Mouse (Mus musculus) neural tube, embryonic 13.5 days (tissue): ENCODE data around the gene Kifc3. TPM values are rescaled to one million over a fixed set of nuclear protein-coding genes. Genes with fewer than 3 reads are reported as not detected.

Experiments
- ATAC-seq: fragments of 200-750 bp; cut with Nextera tagmentation; 2 replicates; pipeline ENCODE4 v1.8.0; 2017; ENCODE audit warnings: low read depth, mild to moderate bottlenecking, moderate TSS enrichment, moderate library complexity
- H3K27ac ChIP-seq: fragments of 300-500 bp; sonication (generic); replicated peaks from 2 replicates; pipeline ENCODE4 v1.5.1; 2015; ENCODE audit warnings: moderate library complexity, mild to moderate bottlenecking, inconsistent platforms
- H3K27me3 ChIP-seq: fragments of 300-500 bp; sonication (generic); 2 replicates; pipeline ENCODE4 v1.6.1; 2015; ENCODE audit warnings: mild to moderate bottlenecking, inconsistent platforms
- H3K36me3 ChIP-seq: fragments of 300-500 bp; sonication (generic); 2 replicates; pipeline ENCODE4 v1.6.1; 2015; ENCODE audit warnings: mild to moderate bottlenecking, inconsistent platforms
- H3K4me1 ChIP-seq: fragments of 300-500 bp; sonication (generic); replicated peaks from 2 replicates; pipeline ENCODE4 v1.6.1; 2015; ENCODE audit warnings: inconsistent platforms
- H3K4me2 ChIP-seq: fragments of 300-500 bp; sonication (generic); 2 replicates; pipeline ENCODE4 v1.6.1; 2015; ENCODE audit warnings: inconsistent platforms, mild to moderate bottlenecking, moderate library complexity
- H3K4me3 ChIP-seq: fragments of 300-500 bp; sonication (generic); 2 replicates; pipeline ENCODE4 v1.5.1; 2015; ENCODE audit warnings: mild to moderate bottlenecking, inconsistent platforms
- H3K9ac ChIP-seq: fragments of 300-500 bp; sonication (generic); 2 replicates; pipeline ENCODE4 v1.6.1; 2015; ENCODE audit warnings: moderate library complexity, mild to moderate bottlenecking, inconsistent platforms
- H3K9me3 ChIP-seq: fragments of 300-500 bp; sonication (generic); 2 replicates; pipeline ENCODE4 v1.6.1; 2016; ENCODE audit warnings: inconsistent platforms
- WGBS: fragments of 180-500 bp; shearing (Covaris S2); methylation state at CpG from one replicate; pipeline ENCODE4 v1.1.7; 2015; 5-methylcytosine and 5-hydroxymethylcytosine counted together
- polyA plus RNA-seq: library from polyadenylated mRNA; unstranded; fragments of >200 nt; fragmentation: Nextera tagmentation; extraction: Ambion mirVana; gene quantifications from 2 replicates; pipeline ENCODE4 v1.2.1, GENCODE M21; 2015

Gene Kifc3
- polyA plus RNA-seq, 1 experiment from 2014 or later, result 17.8 TPM

- Histone ChIP-seq H3K27me3 (no peaks in the 10 kb centered on the region), H3K4me3 (no peak overlapping the region), H3K4me2 (no peak overlapping the region), H3K27ac (no peak overlapping the region), H3K9me3 (no peaks in the 10 kb centered on the region), H3K36me3 (peaks cover 15% of the 10 kb centered on the region), H3K9ac (no peak overlapping the region), H3K4me1 (no peaks in the 10 kb centered on the region; the same call in none of the 2 replicates)
- 90% methylated on average over 11 of the region's 11 CpGs for WGBS
- no peak for ATAC-seq
Measured at GRCm38 (mm10) chr8:95126497-95126896, 76.1 kb downstream of the Kifc3 start.

DNA sequence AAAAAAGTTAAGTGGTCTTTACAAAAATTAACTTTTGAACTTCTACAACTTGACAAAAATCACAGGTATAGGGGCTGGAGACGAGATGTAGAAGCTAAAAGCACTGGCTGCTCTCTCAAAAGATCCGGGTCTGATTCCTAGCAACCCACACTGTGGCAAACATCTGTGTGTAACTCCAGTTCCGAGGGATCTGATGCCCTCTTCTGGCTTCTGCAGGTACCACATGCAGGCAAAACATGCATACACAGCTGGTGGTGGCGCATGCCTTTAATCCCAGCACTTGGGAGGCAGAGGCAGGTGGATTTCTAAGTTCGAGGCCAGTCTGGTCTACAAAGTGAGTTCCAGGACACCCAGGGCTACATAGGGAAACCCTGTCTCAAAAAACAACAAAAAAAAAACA is 79.2 kb downstream of the Kifc3 start:
- Histone ChIP-seq H3K4me2 (no peak overlapping the region), H3K27ac (no peak overlapping the region), H3K4me1 (no peaks in the 10 kb centered on the region; the same call in none of the 2 replicates), H3K36me3 (peaks cover 18% of the 10 kb centered on the region), H3K27me3 (no peaks in the 10 kb centered on the region), H3K9ac (no peak overlapping the region), H3K9me3 (no peaks in the 10 kb centered on the region), H3K4me3 (no peak overlapping the region)
- WGBS, result 88% methylated on average over 5 of the region's 5 CpGs
- no peak for ATAC-seq

- Histone ChIP-seq H3K4me2 (no peak overlapping the region), H3K27ac (no peak overlapping the region), H3K36me3 (peaks cover 13% of the 10 kb centered on the region), H3K4me1 (no peaks in the 10 kb centered on the region; the same call in 1 of the 2 replicates), H3K9me3 (no peaks in the 10 kb centered on the region), H3K4me3 (no peak overlapping the region), H3K9ac (no peak overlapping the region), H3K27me3 (no peaks in the 10 kb centered on the region)
- WGBS, result 77% methylated on average over 3 of the region's 3 CpGs
- ATAC-seq, result peak; percentile 71
Measured at GRCm38 (mm10) chr8:95113750-95114149, 88.9 kb downstream of the Kifc3 start.

DNA sequence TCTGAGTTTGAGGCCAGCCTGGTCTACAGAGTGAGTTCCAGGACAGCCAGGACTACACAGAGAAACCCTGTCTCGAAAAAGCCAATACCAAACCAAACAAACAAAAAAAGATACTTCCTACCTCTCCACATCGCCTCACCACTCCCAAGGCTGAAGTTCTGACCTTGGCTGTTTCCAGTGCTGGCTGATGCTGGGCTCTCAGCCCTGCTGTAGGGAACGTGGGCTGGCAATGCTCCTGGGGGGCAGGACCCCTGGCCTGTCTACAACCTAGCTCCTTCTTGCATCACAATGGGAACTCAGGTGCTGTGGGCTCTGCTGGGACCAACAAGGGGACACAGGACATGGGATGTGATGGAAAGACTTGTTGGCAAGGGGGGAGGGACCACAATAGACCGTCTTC is 89.5 kb downstream of the Kifc3 start:
- Histone ChIP-seq H3K4me2 (no peak overlapping the region), H3K4me3 (no peak overlapping the region), H3K9me3 (no peaks in the 10 kb centered on the region), H3K36me3 (peaks cover 20% of the 10 kb centered on the region), H3K4me1 (no peaks in the 10 kb centered on the region; the same call in 1 of the 2 replicates), H3K27ac (no peak overlapping the region), H3K27me3 (no peaks in the 10 kb centered on the region), H3K9ac (no peak overlapping the region)
- 0 out of 2 replicates have a peak, but pooled peaks have one; percentile 13 for ATAC-seq
- WGBS, result 77% methylated on average over 4 of the region's 4 CpGs

GRCm38 (mm10) chr8:95112594-95112993 is 90.0 kb downstream of the Kifc3 start:
- H3K9ac ChIP-seq, result no peak overlapping the region
- H3K9me3 ChIP-seq, result no peaks in the 10 kb centered on the region
- 91% methylated on average over 3 of the region's 3 CpGs for WGBS
- no peak overlapping the region for H3K27ac ChIP-seq
- no peak for ATAC-seq
- no peak overlapping the region for H3K4me3 ChIP-seq
- H3K27me3 ChIP-seq, result no peaks in the 10 kb centered on the region
- H3K36me3 ChIP-seq, result peaks cover 24% of the 10 kb centered on the region
- no peak overlapping the region for H3K4me2 ChIP-seq
- no peaks in the 10 kb centered on the region; the same call in 1 of the 2 replicates for H3K4me1 ChIP-seq

GRCm38 (mm10) chr8:95107306-95107705 is 95.3 kb downstream of the Kifc3 start:
- Histone ChIP-seq H3K36me3 (peaks cover 60% of the 10 kb centered on the region), H3K4me2 (no peak overlapping the region), H3K9ac (no peak overlapping the region), H3K27ac (no peak overlapping the region), H3K9me3 (no peaks in the 10 kb centered on the region), H3K27me3 (no peaks in the 10 kb centered on the region), H3K4me1 (no peaks in the 10 kb centered on the region; the same call in 1 of the 2 replicates), H3K4me3 (no peak overlapping the region)
- WGBS, result 93% methylated on average over 13 of the region's 13 CpGs
- ATAC-seq, result no peak

GRCm38 (mm10) chr8:95101972-95102371 is 100.6 kb downstream of the Kifc3 start:
- H3K9me3 ChIP-seq, result no peaks in the 10 kb centered on the region
- no peak overlapping the region for H3K9ac ChIP-seq
- WGBS, result 82% methylated on average over 4 of the region's 4 CpGs
- H3K4me1 ChIP-seq, result no peaks in the 10 kb centered on the region
- H3K36me3 ChIP-seq, result peaks cover 79% of the 10 kb centered on the region
- H3K27ac ChIP-seq, result no peak overlapping the region
- no peak overlapping the region for H3K4me2 ChIP-seq
- H3K4me3 ChIP-seq, result no peak overlapping the region
- ATAC-seq, result no peak
- no peaks in the 10 kb centered on the region for H3K27me3 ChIP-seq

DNA sequence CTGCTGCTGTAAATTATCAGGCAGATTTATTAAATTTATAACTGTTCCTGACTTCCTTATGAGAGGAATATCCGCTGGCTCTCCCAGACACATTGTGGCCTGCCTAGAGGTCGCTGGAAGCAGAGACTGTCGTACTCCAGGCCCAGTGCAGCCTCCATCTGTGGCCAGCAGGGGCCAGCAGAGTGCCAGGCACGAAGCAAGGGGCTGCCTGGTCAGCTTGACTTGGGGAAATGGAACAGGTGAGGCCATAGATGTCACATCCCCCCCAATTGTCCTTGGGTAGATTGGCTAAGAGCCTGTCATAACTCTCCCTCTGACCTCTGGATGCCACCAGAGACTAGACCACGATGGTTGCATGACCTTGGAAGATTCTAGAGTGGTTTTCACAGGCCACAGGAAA is 103.6 kb downstream of the Kifc3 start:
- no peak overlapping the region for H3K4me3 ChIP-seq
- H3K9ac ChIP-seq, result no peak overlapping the region
- no peak overlapping the region for H3K27ac ChIP-seq
- H3K4me1 ChIP-seq, result no peaks in the 10 kb centered on the region
- no peaks in the 10 kb centered on the region for H3K9me3 ChIP-seq
- peaks cover 90% of the 10 kb centered on the region for H3K36me3 ChIP-seq
- H3K4me2 ChIP-seq, result no peak overlapping the region
- no peaks in the 10 kb centered on the region for H3K27me3 ChIP-seq
- ATAC-seq, result peak; percentile 70; the same call in 1 of the 2 replicates
- 15% methylated on average over 5 of the region's 5 CpGs for WGBS

- Histone ChIP-seq H3K4me1 (no peaks in the 10 kb centered on the region), H3K4me3 (no peak overlapping the region), H3K27ac (no peak overlapping the region), H3K9ac (no peak overlapping the region), H3K9me3 (no peaks in the 10 kb centered on the region), H3K27me3 (no peaks in the 10 kb centered on the region), H3K36me3 (peaks cover 98% of the 10 kb centered on the region), H3K4me2 (no peak overlapping the region)
- no peak for ATAC-seq
- WGBS, result 94% methylated on average over 4 of the region's 4 CpGs
Measured at GRCm38 (mm10) chr8:95093574-95093973, 109.0 kb downstream of the Kifc3 start.

DNA sequence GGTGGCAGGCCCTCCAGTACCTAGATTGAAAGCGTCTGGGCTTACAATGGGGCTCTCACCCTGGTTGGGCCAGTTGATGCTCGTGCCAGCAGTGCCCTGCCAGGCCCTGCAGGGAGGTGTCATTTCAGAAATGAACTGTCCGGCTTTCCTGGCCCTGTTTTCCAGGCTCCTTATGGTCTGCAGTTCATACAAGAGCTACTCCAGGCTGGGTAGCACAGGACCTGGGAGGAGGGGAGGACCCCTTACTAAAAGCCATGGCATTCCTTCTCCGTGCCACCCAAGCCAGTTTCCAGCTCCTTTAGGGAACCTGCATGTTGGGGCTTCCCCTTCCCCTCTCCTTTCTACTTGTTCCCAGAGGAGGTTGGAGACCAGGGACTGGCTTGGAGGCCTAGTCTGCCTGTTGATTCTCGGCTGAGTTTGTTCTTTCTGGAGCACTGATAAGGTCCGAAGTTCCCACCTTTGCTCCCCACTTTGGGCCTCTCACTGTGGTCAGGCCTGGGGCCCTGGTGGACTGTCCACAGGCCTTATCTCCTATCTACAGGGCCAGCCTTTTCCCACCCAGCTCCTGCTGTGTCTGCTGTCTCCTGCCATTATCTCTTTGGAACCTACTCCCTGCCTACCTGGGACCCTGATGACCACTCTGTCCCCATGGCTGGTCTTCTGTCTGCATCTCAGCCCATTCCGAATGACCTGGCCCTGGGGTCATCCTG is 117.0 kb downstream of the Kifc3 start:
- Histone ChIP-seq H3K4me1 (peaks cover 26% of the 10 kb centered on the region), H3K36me3 (peaks cover 75% of the 10 kb centered on the region), H3K9ac (0 out of 2 replicates have a peak overlapping the region, but pooled peaks have one; percentile 8), H3K9me3 (no peaks in the 10 kb centered on the region), H3K4me2 (no peak overlapping the region), H3K27me3 (no peaks in the 10 kb centered on the region), H3K4me3 (no peak overlapping the region), H3K27ac (no peak overlapping the region)
- ATAC-seq, result no peak
- WGBS, result 88% methylated on average over 7 of the region's 7 CpGs

DNA sequence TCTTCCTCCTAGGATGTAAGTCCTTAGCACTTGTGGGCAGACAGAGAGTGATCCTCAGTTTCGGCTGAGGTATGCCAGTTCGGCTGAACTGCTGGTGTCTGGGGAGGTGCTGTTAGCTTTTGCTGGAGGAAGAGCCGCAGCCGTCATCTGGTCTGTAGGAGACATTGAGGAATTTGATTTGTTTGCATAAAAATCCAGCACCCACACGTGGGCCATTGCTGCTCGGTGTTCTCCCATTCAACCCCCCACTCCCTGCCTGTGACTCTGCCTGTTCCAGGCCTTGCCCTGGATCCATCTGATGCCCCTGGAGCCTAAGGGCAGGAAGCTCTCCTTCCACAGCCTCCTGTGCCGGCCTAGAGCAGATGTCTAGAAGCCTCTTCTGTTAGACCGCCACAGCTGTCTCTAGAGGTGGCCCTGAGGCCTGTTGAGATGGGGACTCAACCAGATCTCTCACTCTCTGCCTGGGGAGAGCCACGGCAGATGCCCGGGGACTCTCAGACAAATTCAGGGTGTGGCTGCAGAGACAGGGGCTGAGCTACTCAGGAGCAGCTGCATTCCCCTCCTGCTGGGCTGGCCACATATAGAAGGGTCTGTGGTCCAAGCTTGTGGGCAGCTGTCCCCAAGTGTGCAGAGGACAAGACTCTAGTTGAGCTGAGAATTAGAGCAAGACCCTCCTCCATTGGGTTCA is 117.7 kb downstream of the Kifc3 start:
- no peak overlapping the region for H3K27ac ChIP-seq

DNA sequence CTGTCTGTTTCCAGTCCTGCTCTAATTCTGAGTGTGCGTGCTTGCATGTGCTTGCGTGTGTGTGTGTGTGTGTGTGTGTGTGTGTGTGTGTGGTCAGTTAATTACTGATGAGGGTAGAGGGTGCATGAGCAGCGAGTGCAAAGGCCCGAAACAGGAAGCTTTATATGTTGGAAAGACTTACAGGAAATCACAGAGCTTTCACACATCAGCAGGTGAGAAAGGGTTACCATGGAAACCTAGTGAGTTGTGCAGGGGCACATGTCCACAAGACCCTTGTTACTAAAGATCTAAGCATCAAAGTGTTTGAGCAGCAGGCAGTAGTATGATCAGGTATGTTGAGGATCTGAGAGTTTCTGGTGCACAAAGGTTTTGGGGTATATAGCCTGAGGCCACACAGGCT is 118.4 kb downstream of the Kifc3 start:
- Histone ChIP-seq H3K9ac (peak overlapping the region; percentile 1; the same call in 1 of the 2 replicates), H3K27me3 (no peaks in the 10 kb centered on the region), H3K36me3 (peaks cover 64% of the 10 kb centered on the region), H3K4me3 (no peak overlapping the region), H3K4me2 (no peak overlapping the region), H3K27ac (no peak overlapping the region), H3K9me3 (no peaks in the 10 kb centered on the region), H3K4me1 (peaks cover 26% of the 10 kb centered on the region)
- 86% methylated on average over 4 of the region's 4 CpGs for WGBS
- no peak for ATAC-seq

More for the DNA sequence above, 117.7 kb downstream of the Kifc3 start:
- Histone ChIP-seq H3K4me3 (no peak overlapping the region), H3K4me1 (peaks cover 26% of the 10 kb centered on the region), H3K36me3 (peaks cover 68% of the 10 kb centered on the region), H3K9ac (peak overlapping the region; percentile 8; the same call in 1 of the 2 replicates), H3K27me3 (no peaks in the 10 kb centered on the region), H3K4me2 (no peak overlapping the region), H3K9me3 (no peaks in the 10 kb centered on the region)
- 84% methylated on average over 10 of the region's 10 CpGs for WGBS
- ATAC-seq, result no peak
